ENCODE assay signal across 8 mouse cellular contexts in genomic region chr11:69060448-69061254, GRCm38 (mm10). TPM values are rescaled to one million over a fixed set of nuclear protein-coding genes. Genes with fewer than 3 reads are reported as not detected.
A peak's percentile ranks its signal among the peaks of the same experiment; 100 is the strongest.
DNase-seq lines count a peak whose midpoint lies in the region; ATAC-seq lines count a peak whose summit lies in the region.

No protein-coding gene starts in this region.

- peak overlapping the region; percentile 95 for H3K4me3 ChIP-seq in forebrain, embryonic 16.5 days (replicated peaks; ENCODE audit: low read length)
- H3K4me3 ChIP-seq in kidney, embryonic 16.5 days (ENCODE audit: low read length) = peak overlapping the region; percentile 85
- peak overlapping the region; percentile 93 for H3K4me3 ChIP-seq in midbrain, embryonic 13.5 days (replicated peaks)

- 2% methylated on average over 40 of the region's 40 CpGs for WGBS in forebrain, embryonic 16.5 days
- 1% methylated on average over 39 of the region's 40 CpGs for WGBS in kidney, embryonic 16.5 days
- WGBS in midbrain, embryonic 13.5 days = under 1% methylated on average over 40 of the region's 40 CpGs

- peak overlapping the region; percentile 89 for H3K4me2 ChIP-seq in forebrain, embryonic 16.5 days (ENCODE audit: low read length)
- H3K4me2 ChIP-seq in kidney, embryonic 16.5 days (replicated peaks; ENCODE audit: low read depth, low read length) = peak overlapping the region; percentile 85
- peak overlapping the region; percentile 96 for H3K4me2 ChIP-seq in midbrain, embryonic 13.5 days (replicated peaks)

- DNase-seq in embryo, embryonic 11 days = peak; percentile 51
- DNase-seq in embryo, embryonic 9.5 days (ENCODE audit: extremely low spot score) = no peak
- DNase-seq in urinary bladder, postnatal 14 days (ENCODE audit: low spot score) = peak; percentile 51
- DNase-seq in urinary bladder, postnatal 10 days (ENCODE audit: low spot score) = no peak
- peak; percentile 56 for DNase-seq in yolk sac, embryonic 10.5 days (ENCODE audit: low spot score)

- no peaks in the 10 kb centered on the region for H3K27me3 ChIP-seq in forebrain, embryonic 16.5 days (replicated peaks; ENCODE audit: control insufficient read depth, insufficient read depth, low read length)
- H3K27me3 ChIP-seq in kidney, embryonic 16.5 days (ENCODE audit: insufficient read depth, low read length) = no peaks in the 10 kb centered on the region
- no peaks in the 10 kb centered on the region for H3K27me3 ChIP-seq in midbrain, embryonic 13.5 days

- no peak for ATAC-seq in forebrain, embryonic 16.5 days
- ATAC-seq in kidney, embryonic 16.5 days (ENCODE audit: low FRiP score, low TSS enrichment) = no peak
- ATAC-seq in midbrain, embryonic 13.5 days = peak; percentile 4; the same call in 1 of the 2 replicates

- peak overlapping the region; percentile 92 for H3K9ac ChIP-seq in forebrain, embryonic 16.5 days (replicated peaks; ENCODE audit: low read depth, low read length)
- peak overlapping the region; percentile 91 for H3K9ac ChIP-seq in kidney, embryonic 16.5 days (replicated peaks; ENCODE audit: low read length)
- peak overlapping the region; percentile 88 for H3K9ac ChIP-seq in midbrain, embryonic 13.5 days (replicated peaks)

- no peaks in the 10 kb centered on the region for H3K36me3 ChIP-seq in forebrain, embryonic 16.5 days (ENCODE audit: control insufficient read depth, insufficient read depth)
- H3K36me3 ChIP-seq in kidney, embryonic 16.5 days (ENCODE audit: insufficient read depth, low read length) = no peaks in the 10 kb centered on the region
- no peaks in the 10 kb centered on the region for H3K36me3 ChIP-seq in midbrain, embryonic 13.5 days

- peak overlapping the region; percentile 92 for H3K27ac ChIP-seq in forebrain, embryonic 16.5 days (ENCODE audit: low read length)
- H3K27ac ChIP-seq in kidney, embryonic 16.5 days (ENCODE audit: low read length) = peak overlapping the region; percentile 93
- H3K27ac ChIP-seq in midbrain, embryonic 13.5 days = peak overlapping the region; percentile 94

- H3K4me1 ChIP-seq in forebrain, embryonic 16.5 days (replicated peaks; ENCODE audit: control insufficient read depth, insufficient read depth, low read length) = peaks cover 31% of the 10 kb centered on the region
- peaks cover 30% of the 10 kb centered on the region for H3K4me1 ChIP-seq in kidney, embryonic 16.5 days (ENCODE audit: insufficient read depth, low read length)
- H3K4me1 ChIP-seq in midbrain, embryonic 13.5 days (replicated peaks) = peaks cover 41% of the 10 kb centered on the region

- no peaks in the 10 kb centered on the region for H3K9me3 ChIP-seq in forebrain, embryonic 16.5 days (ENCODE audit: control insufficient read depth, low read length)
- H3K9me3 ChIP-seq in kidney, embryonic 16.5 days (ENCODE audit: low read length) = no peaks in the 10 kb centered on the region
- no peaks in the 10 kb centered on the region for H3K9me3 ChIP-seq in midbrain, embryonic 13.5 days

RNA-seq across cellular contexts. Expression of gene Borcs6, which starts 1.1 kb away (rescaled TPM):
- polyA plus RNA-seq in forebrain, embryonic 16.5 days (2015; fragmentation: Nextera tagmentation; extraction: Ambion mirVana) = 11.4 and 12.3 TPM in 2 replicates
- polyA plus RNA-seq in kidney, embryonic 16.5 days (2015; fragmentation: Nextera tagmentation; extraction: Ambion mirVana) = 8.0 and 9.1 TPM in 2 replicates
- polyA plus RNA-seq in midbrain, embryonic 13.5 days (2015; fragmentation: Nextera tagmentation; extraction: Ambion mirVana) = 11.3 and 13.5 TPM in 2 replicates

RNA-seq across cellular contexts. Expression of gene Tmem107, which starts 10.0 kb away (rescaled TPM):
- 43.7 and 48.4 TPM in 2 replicates for polyA plus RNA-seq in forebrain, embryonic 16.5 days (2015; fragmentation: Nextera tagmentation; extraction: Ambion mirVana)
- 61.0 and 68.1 TPM in 2 replicates for polyA plus RNA-seq in kidney, embryonic 16.5 days (2015; fragmentation: Nextera tagmentation; extraction: Ambion mirVana)
- 31.7 and 42.5 TPM in 2 replicates for polyA plus RNA-seq in midbrain, embryonic 13.5 days (2015; fragmentation: Nextera tagmentation; extraction: Ambion mirVana)

RNA-seq across cellular contexts. Expression of gene Aurkb, which starts 15.2 kb away (rescaled TPM):
- polyA plus RNA-seq in forebrain, embryonic 16.5 days (2015; fragmentation: Nextera tagmentation; extraction: Ambion mirVana) = 56.7 and 68.2 TPM in 2 replicates
- 176 and 177 TPM in 2 replicates for polyA plus RNA-seq in kidney, embryonic 16.5 days (2015; fragmentation: Nextera tagmentation; extraction: Ambion mirVana)
- 61.3 and 62.6 TPM in 2 replicates for polyA plus RNA-seq in midbrain, embryonic 13.5 days (2015; fragmentation: Nextera tagmentation; extraction: Ambion mirVana)

RNA-seq across cellular contexts. Expression of gene Vamp2, which starts 27.6 kb away (rescaled TPM):
- 217 and 259 TPM in 2 replicates for polyA plus RNA-seq in forebrain, embryonic 16.5 days (2015; fragmentation: Nextera tagmentation; extraction: Ambion mirVana)
- polyA plus RNA-seq in kidney, embryonic 16.5 days (2015; fragmentation: Nextera tagmentation; extraction: Ambion mirVana) = 81.5 and 114 TPM in 2 replicates
- polyA plus RNA-seq in midbrain, embryonic 13.5 days (2015; fragmentation: Nextera tagmentation; extraction: Ambion mirVana) = 175 and 188 TPM in 2 replicates

RNA-seq across cellular contexts. Expression of gene Per1, which starts 34.4 kb away (rescaled TPM):
- polyA plus RNA-seq in forebrain, embryonic 16.5 days (2015; fragmentation: Nextera tagmentation; extraction: Ambion mirVana) = 11.8 and 12.1 TPM in 2 replicates
- polyA plus RNA-seq in kidney, embryonic 16.5 days (2015; fragmentation: Nextera tagmentation; extraction: Ambion mirVana) = 11.4 and 15.6 TPM in 2 replicates
- polyA plus RNA-seq in midbrain, embryonic 13.5 days (2015; fragmentation: Nextera tagmentation; extraction: Ambion mirVana) = 8.6 and 10.5 TPM in 2 replicates

Comparison
In these comparisons a context has a peak if more than half of its experiments do, and no peak if none do; other contexts are left out.
1. DNase-seq: peak in embryo, embryonic 11 days (single experiment), urinary bladder, postnatal 14 days (single experiment) and yolk sac, embryonic 10.5 days (single experiment); none in embryo, embryonic 9.5 days (single experiment) and urinary bladder, postnatal 10 days (single experiment).
2. Peak in every context shown above with its lines, with median percentiles within 50 percentile points of each other: H3K27ac ChIP-seq, H3K4me2 ChIP-seq, H3K4me3 ChIP-seq and H3K9ac ChIP-seq.